Mouse (Mus musculus): ENCODE measurements around the gene Nup155.
"Not testable (repeated sequence)": the region's sequence is repeated elsewhere in the genome, so short reads cannot be mapped to it uniquely, and the experiment has no call there.

Gene Nup155

DNA sequence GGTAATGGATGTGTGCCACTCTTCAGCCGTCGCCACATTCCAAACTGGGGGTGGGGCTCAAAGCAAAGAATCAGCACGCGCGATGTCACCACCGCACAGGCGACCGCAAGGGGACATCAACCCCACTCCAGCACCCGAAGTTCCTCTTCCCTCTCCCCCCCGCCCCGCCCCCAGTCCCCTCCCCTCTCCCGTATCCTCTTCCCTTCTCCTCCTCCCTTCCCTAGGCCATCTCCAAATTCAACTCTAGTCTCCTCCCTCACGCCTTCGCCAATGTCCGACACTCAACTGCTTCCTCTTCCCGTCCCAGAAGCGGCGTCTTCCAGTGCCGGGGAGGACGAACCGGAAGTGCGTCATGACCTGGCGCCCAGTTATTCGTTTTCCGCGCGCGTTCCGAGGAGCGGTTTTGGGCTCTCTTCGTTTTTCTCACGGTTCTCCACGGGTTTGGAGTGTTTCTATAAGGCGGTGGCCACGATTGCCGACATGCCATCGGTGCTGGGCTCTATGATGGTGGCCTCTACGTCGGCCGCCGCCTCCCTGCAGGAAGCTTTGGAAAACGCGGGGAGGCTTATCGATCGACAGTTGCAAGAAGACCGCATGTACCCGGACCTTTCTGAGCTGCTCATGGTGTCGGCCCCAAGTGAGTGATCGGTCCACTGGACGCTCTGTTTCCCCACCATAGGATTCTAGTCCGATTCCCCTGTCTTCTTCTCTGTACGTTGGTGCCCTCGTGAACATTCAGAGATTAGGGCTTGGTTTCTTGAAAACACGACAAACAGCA is at the start of gene Nup155:
TSS of gene Nup155 (plus strand) at position 308 of the 778 bp plus-strand sequence.
- peak; percentile 89 for DNase-seq

DNA sequence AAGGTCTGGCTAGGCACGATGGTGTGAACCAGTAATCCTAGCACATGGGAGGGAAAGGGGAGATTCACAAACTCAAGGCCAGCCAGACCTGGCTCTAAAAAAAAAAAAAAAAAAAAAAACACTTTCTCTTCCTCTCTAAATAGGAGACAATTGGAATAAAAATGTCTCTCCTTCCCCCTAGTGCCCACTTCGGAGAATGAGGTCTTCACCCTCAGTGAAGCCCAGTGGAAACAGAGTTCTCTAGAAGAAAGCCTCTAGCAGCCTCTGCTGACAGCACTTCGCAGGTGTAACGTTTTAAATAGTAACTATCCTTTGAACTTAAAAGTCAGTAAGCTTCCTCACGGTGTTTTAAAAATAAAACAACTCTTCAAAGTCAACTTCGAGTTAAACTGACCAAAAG is 43.9 kb upstream of the Nup155 start:
- no peak for DNase-seq

DNA sequence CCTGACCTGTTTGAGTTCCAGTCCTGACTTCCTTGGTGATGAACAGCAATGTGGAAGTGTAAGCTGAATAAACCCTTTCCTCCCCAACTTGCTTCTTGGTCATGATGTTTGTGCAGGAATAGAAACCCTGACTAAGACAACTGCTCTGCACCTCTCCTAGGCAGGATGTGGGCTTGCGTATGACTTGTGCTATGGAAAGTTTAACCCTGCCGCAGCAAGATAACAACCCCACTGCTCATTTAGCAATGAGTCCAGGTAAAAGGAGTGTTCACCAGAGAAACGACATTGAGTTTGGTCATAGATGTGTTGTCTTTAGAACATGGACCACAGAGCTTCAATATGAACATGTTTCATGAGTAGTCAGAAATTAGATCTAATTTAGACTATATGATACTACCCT is 35.9 kb upstream of the Nup155 start:
- DNase-seq, result not testable (repeated sequence)

DNA sequence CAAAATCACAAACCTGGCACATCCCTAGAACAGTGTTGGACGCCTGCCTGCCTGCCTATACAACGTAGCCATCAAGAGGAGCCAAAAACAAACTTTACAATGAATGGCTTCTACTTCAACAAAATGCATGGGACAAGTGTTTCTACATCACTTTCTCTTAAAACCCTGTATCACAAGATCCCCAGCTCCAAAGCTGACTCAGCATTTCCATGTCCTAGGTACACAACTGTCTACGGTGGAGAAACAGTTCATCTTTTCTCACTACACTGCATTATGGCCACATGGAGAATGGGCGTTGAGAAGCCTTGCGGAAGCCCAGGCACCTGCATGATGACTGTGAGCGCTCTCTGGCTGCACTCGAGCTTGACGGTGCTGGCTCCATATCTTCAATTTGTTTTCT is 26.9 kb upstream of the Nup155 start:
- DNase-seq, result no peak

DNA sequence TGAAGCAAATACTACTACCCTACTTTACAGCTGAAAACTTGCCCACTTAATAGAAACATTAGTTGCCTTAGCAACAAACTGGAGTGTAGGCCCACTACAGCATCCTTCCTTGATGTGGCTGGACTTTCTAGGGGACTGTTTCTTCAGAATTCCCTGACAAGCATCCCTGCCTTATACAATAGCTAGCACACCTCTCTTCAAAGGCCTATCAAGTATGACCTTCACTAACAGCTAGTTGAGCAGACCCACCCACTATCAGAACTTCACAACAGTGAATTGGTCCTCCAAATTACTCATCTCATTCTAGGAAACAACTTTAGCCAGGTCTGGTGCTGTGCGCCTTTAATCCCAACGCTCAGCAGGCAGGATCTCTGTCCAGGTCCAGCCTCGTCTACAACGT is 21.8 kb upstream of the Nup155 start:
- DNase-seq, result no peak

DNA sequence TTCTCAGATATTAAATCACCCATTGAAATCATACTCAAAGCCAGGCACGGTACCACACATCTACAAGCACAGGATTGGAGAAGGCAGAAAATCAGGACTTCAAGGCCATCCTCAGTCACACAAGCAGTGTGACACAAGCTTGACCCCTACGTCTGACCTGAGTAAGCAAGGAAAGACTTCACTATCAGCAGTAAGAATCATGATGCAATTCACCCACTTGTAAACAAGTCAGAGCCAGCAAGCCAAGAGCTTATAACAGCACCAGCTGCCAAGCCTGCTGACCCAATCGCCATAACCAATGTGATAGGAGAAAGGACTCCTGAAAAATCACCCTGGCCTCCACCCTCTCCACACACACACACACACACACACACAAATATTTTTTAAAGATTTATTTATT is 20.4 kb upstream of the Nup155 start:
- DNase-seq, result no peak

DNA sequence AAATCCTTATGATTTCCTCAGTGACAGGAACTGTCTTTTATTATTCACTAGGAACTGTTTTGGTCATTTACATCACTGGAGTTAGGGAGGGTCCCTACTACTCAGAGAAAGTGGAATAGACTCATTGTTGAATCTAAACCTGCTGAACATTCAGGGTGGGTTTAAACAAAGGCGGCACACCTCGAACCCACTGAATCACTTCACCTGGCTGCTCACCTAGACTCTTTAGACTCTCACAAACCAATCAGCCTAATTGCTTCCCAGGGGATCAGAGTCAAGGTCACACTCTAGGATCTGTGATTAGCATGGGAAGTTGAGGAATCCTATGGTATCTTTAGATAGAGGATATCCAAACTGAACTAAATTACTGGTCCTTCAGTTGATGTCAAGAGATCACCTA is 18.4 kb upstream of the Nup155 start:
- no peak for DNase-seq

DNA sequence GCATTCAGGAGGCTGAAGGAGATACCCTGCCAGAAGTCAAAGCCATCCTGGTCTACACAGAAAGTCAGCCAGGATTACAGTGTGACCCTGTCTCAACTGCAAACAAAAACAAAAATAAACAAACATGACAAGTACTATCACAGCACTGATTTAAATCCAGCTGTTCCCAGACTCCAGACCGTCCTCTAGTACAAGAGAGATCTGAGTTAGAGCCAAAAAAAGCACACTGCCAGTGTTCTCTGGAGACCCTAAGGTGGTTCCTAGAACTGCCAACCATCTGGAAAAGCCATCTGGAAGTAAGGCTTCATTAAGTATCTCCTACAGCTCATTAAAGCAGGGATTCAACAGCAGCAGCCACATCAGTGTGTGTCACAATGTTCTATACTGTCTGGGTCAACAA is 16.4 kb upstream of the Nup155 start:
- not testable (repeated sequence) for DNase-seq

DNA sequence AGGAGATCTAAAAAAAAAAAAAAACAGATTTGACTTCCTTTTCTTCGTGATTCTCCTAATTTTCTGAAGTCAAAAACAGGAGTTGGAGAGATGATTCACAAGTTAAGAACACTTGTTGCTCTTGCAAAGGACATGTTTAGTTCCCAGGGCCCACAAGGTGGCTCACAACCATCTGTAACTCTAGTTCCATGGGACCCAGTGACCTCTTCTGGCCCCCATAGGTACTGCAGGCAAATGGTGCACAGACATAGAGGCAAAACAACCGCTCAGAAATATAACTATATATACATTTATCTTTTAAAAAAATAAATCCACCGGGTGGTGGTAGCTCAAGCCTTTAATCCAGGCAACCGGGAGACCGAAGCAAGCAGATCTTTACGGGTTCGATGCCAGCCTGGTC is 11.2 kb upstream of the Nup155 start:
- peak; percentile 32 for DNase-seq

DNA sequence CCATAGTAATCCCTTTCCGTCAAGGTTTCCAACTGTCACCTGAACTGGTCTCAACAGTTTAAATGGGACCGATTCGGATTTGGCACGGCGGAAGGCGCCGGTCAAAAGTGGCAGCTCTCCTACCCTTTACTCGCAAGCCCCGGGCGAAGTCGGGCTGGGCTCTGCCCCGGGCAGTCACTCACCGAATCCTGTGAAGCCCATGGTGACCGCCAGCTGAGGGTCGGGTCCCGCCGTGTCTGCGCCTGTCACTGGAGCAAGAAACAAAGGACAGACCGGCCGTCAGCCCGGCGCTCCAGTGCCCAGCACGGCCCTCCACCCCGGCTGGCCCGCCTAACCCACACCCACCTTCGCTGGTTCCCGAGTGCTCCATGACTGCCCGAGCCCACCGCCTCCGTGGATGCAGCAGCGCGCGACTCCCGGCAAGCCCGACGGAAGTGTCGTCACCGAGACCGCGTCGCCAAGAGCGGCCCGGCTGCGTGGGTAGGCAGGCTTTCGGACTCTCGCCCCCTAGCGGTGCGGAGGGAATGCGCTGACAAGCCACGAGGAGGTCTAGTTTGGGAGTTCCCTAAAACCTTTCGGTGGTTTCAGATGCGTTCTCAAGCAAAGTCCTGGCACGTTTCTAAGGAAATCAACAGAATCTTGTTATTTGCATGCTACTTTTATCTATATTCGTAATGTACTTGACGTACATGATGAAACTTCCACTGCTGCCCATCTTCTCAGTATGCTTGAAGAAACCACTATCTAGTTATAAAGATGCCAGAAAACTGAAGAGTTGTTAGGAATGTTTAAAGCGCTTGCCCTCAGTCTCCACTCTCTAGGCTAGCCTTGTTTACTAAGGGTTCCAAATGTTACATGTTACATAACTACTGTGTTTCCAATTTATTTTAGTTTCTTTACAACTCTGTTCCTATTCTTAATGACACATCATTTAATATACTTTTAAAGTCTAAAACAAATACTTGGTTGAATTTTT is 10.0 kb upstream of the Nup155 start, which contains the start of gene Wdr70:
TSS of gene Wdr70 (minus strand) at position 436 of the 976 bp plus-strand sequence.
- peak; percentile 98 for DNase-seq

DNA sequence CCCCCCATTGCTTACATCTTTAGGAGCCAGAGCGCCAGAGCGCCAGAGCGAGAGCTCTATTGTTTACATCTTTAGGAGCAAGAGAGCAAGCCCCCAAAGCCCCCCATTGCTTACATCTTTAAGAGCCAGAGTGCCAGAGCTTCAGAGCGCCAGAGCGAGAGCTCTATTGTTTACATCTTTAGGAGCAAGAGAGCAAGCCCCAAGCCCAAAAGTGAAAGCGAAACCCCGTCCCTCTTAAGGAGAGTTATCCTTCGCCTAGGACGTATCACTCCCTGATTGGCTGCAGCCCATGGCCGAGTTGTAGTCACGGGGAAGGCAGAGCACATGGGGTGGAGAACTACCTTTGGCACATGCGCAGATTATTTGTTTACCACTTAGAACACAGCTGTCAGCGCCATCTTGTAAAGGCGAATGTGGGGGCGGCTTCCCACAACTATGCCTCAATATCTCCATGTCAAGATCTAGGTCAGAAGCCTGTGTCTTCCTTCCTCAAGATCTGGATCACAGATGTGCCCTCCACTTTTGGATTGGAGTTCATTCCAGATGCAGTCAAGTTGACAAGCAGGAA is 7.0 kb upstream of the Nup155 start:
- DNase-seq, result not testable (repeated sequence)

DNA sequence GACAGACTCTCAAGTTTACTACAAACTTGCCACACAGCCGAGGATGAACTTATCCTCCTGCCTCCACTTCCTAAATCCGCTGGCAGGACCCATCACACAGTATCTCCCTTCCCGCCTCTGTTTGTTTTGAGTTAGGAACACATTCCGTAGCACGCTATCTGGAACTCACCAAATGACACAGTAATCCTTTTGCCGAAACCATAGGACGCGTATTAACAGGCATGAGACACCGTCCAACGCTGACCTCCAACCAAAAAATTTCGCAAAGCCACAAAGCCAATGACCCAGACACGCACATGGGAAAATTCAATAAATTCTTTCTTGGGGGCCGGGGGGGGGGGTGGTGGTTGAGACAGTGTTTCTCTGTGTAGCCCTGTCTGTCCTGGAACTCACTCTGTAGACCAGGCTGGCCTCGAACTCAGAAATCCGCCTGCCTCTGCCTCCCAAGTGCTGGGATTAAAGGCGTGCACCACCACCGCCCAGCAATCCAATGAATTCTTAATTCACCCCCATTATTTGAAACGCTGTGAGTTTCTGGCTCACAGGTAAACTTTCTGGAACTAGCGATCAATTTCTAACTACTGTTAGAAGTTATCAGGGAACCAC is 610 bp upstream of the Nup155 start:
- peak; percentile 7 for DNase-seq

DNA sequence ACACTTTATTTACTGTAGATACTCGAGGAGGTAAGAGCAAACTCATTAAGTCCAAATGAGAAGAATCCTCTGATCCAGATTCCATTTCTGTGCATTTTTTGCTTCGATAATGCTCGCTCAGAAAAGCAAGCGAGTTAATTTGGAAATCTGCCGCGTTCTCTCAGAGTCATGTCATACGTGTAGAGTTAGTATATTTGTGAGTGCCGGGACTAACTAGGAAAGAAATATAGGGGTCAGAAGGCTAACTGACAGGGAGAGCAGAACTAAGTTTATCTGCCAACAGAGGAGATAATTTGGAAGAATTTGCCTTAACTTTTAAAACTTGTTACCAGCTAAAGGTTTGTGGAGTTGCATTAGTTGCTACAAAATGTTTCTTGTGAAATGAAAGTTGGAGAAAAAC is 709 bp downstream of the Nup155 start:
- no peak for DNase-seq

DNA sequence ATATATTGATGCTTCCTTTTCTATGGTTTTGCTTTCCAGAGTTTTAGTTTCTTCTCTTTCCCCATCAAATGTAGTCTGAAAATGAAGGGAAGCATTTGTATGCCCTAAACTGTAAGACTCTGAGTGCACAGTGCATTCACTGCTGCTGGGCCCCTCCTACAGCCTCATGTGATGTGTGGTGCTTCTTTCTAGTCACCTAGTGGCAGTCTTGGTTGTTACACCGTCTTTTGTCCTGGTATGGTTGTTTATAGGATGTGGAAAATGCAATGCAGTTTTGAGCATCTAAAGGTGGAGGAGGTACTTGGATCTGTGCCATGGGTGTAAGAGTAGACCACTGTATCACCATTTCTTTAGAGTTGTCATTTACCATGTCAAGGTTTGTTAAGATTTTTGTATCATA is 20.2 kb downstream of the Nup155 start:
- DNase-seq, result no peak

DNA sequence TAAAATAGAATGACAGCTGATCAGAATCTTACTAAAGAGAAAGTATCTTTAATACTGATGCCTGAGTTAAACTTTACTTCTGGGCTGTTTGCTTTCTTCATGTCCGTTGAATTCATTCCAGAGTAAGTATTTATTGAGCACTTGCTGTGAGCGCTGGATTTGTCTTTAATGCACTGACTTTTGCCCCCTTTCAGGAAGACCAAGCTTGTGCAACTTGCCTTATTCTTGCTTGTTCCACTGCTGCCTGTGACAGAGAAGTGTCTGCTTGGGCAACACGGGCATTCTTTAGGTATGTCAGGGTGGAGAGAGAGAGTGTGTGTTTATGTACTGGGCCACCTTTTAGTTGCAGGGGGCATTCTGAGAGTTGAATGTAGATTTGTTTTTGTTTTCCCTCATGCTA is 22.2 kb downstream of the Nup155 start:
- DNase-seq, result no peak

DNA sequence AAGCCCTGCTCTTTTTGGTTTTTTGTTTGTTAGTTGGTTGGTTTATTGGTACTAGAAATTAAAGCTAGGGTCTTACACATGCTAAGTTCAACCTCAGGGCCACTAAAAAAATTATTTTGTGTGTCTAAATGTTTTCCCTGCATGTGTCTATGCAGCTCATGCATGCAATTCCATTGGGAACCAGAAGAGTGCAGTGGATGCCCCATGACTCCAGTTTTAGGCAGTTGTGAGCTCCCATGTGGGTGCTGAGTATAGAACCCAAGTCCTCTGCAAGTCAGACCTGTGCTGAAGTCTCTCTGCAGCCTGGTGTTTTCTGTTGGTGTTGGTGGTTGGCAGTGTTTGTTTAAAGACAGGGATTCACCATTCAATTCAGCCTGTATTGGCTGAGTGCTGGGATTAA is 22.7 kb downstream of the Nup155 start:
- DNase-seq, result no peak

DNA sequence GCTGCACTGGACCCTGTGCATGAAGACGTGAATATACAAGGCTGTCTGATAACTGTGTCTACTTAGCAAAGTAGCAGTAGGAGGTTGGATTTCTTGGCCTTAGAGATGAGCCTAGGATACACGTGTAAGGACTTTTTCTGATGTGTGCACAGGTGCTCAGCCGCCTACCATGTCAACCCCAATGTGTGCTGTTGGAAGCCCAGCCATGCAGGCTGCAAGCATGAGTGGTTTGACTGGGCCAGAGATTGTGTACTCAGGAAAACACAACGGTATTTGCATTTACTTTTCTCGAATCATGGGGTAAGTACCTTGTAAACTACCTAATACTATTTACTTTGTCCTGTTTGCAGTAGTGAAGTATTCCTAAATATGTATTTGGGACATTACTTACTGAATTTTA is 26.5 kb downstream of the Nup155 start:
- no peak for DNase-seq

DNA sequence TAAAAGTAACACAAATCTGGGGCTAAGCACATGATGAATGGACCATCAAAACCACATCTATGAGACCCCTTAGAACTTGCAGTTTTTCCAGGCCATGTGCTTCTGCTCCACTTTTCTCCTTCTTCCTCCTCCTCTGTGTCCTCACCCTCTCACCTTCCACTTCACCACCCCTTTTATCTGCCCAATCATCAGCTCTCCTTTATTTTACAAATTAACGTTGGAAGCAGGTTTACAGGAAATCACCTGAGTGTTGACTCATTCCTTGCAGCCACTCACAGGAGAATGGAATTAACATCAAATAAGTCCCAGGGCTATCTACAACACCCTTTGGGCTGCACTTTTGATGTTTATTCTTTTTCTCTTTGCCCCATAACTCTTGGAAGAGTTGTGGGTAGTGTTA is 52.8 kb downstream of the Nup155 start:
- no peak for DNase-seq

DNA sequence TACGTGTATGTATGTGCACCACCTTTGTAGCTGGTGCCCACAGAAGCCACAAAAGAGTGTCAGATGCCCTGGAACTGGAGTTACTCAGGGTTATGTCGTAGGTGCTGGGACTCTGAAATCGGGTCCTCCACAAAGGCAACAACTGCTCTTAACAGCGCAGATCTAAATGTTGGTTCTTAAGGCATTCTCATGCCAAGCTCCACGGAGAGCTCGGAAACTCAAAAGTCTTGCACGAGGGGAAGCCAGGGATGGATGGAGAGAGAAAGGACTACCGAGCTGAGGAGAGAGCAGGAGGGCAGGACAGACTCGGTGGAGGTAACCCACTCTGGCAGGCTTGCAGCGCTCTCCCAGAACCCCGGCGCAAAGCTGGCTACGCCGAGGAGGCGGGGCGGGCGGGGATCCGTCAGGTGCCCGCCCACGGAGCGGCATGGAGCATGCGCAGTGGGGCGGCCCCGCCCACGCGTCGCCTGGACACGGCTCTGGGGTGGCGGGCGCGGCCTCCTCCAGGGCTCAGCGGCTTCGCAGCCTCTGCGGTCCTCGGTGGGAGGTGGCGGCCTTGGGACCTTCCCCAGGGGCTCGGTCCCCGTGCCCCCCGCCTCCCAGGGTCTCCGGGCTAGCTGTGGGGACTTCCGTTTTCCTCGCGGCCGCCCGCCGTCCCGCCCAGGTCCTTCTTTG is 59.7 kb downstream of the Nup155 start, which contains the start of gene Cplane1:
TSS of gene Cplane1 (plus strand) at position 516 of the 675 bp plus-strand sequence.
- peak; percentile 93 for DNase-seq

DNA sequence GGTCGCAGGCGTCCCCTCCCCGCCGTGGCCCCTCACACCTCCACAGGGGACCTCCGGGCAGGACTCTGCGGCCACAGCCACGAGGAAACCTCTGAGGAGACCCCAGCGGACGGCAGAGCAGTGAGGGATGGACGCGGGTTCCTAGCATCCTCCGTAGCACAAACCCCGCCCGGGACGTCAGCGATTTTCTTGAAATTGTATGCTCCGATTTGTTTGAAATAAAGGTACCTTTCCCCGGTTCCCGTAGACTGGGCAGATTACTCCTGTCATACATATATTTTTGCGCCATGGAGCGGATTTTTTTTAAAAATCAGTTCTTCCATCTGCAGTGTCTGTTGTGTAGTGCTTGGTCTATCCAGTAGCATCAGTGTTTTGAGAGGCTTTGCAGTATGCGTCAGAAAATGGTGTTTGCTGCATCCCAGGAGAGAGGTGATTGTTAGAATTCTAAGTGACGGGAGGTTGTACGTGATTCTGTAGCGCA is 60.2 kb downstream of the Nup155 start:
- DNase-seq, result no peak

DNA sequence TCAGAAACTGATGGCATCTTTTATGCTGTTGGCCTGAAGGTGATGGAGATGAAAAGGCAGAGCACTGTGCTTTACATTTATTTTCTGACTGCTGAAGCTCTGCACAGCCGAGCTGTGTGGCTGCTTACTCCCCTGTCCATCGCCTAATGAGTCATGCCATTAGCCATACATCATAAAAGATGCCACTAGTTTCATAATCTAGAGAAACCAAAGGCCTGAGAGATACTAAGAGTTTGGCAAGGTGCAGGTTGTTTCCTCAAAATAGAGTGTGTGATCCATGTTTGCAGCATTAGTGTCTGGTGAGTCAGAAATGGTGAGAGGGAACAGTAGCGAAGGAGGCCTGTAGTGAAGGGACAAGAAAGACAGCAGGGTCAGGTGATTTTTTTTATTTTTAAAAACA is 80.5 kb downstream of the Nup155 start:
- DNase-seq, result no peak

DNA sequence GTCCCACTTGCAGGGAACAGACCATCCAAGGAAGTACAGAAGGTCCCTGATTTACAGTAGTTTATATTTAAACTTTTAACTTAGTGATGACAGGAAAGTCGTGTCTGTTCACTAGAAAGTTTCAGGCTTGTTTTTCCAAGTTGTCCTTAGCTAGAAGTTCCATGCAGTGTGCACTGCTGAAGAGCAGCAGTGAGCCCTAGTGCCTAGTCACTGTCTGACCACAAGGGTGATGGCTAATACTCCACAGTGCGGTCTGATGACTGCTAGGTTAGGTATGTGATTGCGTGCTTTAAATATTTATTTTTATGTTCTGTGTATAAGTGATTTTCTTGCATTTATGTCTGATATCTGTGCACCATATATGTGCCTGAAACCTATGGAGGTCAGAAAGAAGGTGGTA is 81.4 kb downstream of the Nup155 start:
- DNase-seq, result no peak
